Mouse (Mus musculus) kidney, embryonic 14.5 days (tissue): Measurements from ENCODE around the gene Cox14. TPM values are rescaled to one million over a fixed set of nuclear protein-coding genes. Genes with fewer than 3 reads are reported as not detected.

ENCODE experiments used
- ATAC-seq: fragments of 200-750 bp; cut with Nextera tagmentation; 2 replicates; pipeline ENCODE4 v1.8.0; 2017; ENCODE audit warnings: moderate number of reproducible peaks, mild to moderate bottlenecking, moderate TSS enrichment, moderate library complexity; ENCODE audit not compliant: low FRiP score, low TSS enrichment
- H3K27ac ChIP-seq: fragments of 300-500 bp; sonication (generic); 2 replicates; pipeline ENCODE4 v1.5.1; 2014; ENCODE audit warnings: low read depth, mild to moderate bottlenecking, low read length, moderate library complexity, mixed read lengths
- H3K27me3 ChIP-seq: fragments of 300-500 bp; sonication (generic); 2 replicates; pipeline ENCODE4 v1.6.1; 2014; ENCODE audit warnings: mild to moderate bottlenecking, low read length; ENCODE audit not compliant: control insufficient read depth, insufficient read depth
- H3K36me3 ChIP-seq: fragments of 300-500 bp; sonication (generic); 2 replicates; pipeline ENCODE4 v1.6.1; 2014; ENCODE audit warnings: low read length, mixed read lengths; ENCODE audit not compliant: control insufficient read depth, insufficient read depth
- H3K4me1 ChIP-seq: fragments of 300-500 bp; sonication (generic); 2 replicates; pipeline ENCODE4 v1.6.1; 2014; ENCODE audit warnings: low read length, mixed read lengths; ENCODE audit not compliant: control insufficient read depth, insufficient read depth
- H3K4me2 ChIP-seq: fragments of 300-500 bp; sonication (generic); replicated peaks from 2 replicates; pipeline ENCODE4 v1.6.1; 2014; ENCODE audit warnings: low read depth, mild to moderate bottlenecking, low read length
- H3K4me3 ChIP-seq: fragments of 300-500 bp; sonication (generic); 2 replicates; pipeline ENCODE4 v1.5.1; 2014; ENCODE audit warnings: mild to moderate bottlenecking, low read length
- H3K9ac ChIP-seq: fragments of 300-500 bp; sonication (generic); 2 replicates; pipeline ENCODE4 v1.6.1; 2014; ENCODE audit warnings: low read depth, mild to moderate bottlenecking, low read length, moderate library complexity
- H3K9me3 ChIP-seq: fragments of 300-500 bp; sonication (generic); 2 replicates; pipeline ENCODE4 v1.6.1; 2016; ENCODE audit warnings: low read length; ENCODE audit not compliant: control insufficient read depth
- WGBS: fragments of 180-500 bp; shearing (Covaris S2); extraction: QIAGEN DNeasy Blood & Tissue Kit; methylation state at CpG from one replicate; pipeline ENCODE4 v1.1.7; 2014; 5-methylcytosine and 5-hydroxymethylcytosine counted together
- polyA plus RNA-seq: library from polyadenylated mRNA; unstranded; fragments of >200 nt; fragmentation: Nextera tagmentation; extraction: Ambion mirVana; gene quantifications from 2 replicates; pipeline ENCODE4 v1.2.1, GENCODE M21; 2014

Gene Cox14
- polyA plus RNA-seq, 1 experiment from 2014 or later = 184 TPM

GRCm38 (mm10) chr15:99704041-99704681, 21.3 kb upstream of the Cox14 start:
- ATAC-seq = no peak
- H3K4me3 ChIP-seq = no peak overlapping the region
- peak overlapping the region; percentile 2; the same call in 1 of the 2 replicates for H3K9ac ChIP-seq
- H3K27ac ChIP-seq = peak overlapping the region; percentile 55; the same call in 1 of the 2 replicates
- H3K27me3 ChIP-seq = no peaks in the 10 kb centered on the region
- 48% methylated on average over 23 of the region's 23 CpGs for WGBS
- H3K4me1 ChIP-seq = peaks cover 6% of the 10 kb centered on the region; the same call in 1 of the 2 replicates
- H3K9me3 ChIP-seq = no peaks in the 10 kb centered on the region
- no peak overlapping the region; the same call in 1 of the 2 replicates for H3K4me2 ChIP-seq
- H3K36me3 ChIP-seq = peaks cover 53% of the 10 kb centered on the region

- WGBS = 69% methylated on average over 7 of the region's 7 CpGs
- Histone ChIP-seq H3K4me2 (no peak overlapping the region), H3K27me3 (no peaks in the 10 kb centered on the region), H3K9ac (no peak overlapping the region), H3K9me3 (no peaks in the 10 kb centered on the region), H3K4me1 (peaks cover 6% of the 10 kb centered on the region; the same call in 1 of the 2 replicates), H3K27ac (no peak overlapping the region), H3K4me3 (no peak overlapping the region), H3K36me3 (peaks cover 59% of the 10 kb centered on the region)
- ATAC-seq = no peak
Observed at GRCm38 (mm10) chr15:99704881-99705280, 20.5 kb upstream of the Cox14 start.

DNA sequence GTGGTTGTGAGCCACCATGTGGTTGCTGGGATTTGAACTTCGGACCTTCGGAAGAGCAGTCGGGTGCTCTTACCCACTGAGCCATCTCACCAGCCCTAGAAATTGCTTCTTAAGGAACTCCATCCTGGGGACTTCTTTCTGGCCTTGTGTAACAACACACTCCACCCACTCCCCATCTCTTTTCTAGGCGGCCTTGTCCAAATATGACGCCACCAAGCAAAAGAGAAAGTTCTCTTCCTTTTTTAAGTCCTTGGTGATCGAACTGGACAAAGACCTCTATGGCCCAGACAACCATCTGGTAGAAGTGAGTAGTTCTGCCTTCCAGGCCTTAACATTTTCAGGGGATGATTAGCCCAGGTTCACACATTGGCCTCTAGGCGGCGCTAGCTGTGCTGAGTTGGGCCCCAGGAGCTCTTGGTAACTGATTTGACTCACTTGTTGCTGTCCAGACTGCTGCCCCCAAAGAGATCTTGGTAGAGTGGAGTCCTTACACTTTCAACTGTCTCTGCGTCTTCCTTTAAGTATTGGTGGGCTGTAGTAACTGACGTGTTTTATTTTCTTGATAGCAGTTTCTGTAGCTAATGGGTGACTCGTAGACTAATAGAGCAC, 19.9 kb upstream of the Cox14 start, which contains the start of gene Gm17349:
TSS of gene Gm17349 (minus strand) at position 51 of the 609 bp plus-strand sequence.
- Histone ChIP-seq H3K27ac (0 out of 2 replicates have a peak within 1 kb of the TSS, but pooled peaks have one; percentile 55), H3K9ac (0 out of 2 replicates have a peak within 1 kb of the TSS, but pooled peaks have one; percentile 2), H3K4me3 (no peak within 1 kb of the TSS)

GRCm38 (mm10) chr15:99708176-99708575, 17.2 kb upstream of the Cox14 start:
- no peak for ATAC-seq
- no peaks in the 10 kb centered on the region for H3K9me3 ChIP-seq
- WGBS = 96% methylated on average over 13 of the region's 13 CpGs

More for the DNA sequence above, 19.9 kb upstream of the Cox14 start, which contains the start of gene Gm17349:
- Histone ChIP-seq H3K9me3 (no peaks in the 10 kb centered on the region), H3K4me2 (no peak within 1 kb of the TSS; the same call in 1 of the 2 replicates), H3K4me1 (peaks cover 6% of the 10 kb centered on the region; the same call in 1 of the 2 replicates), H3K27me3 (no peaks in the 10 kb centered on the region), H3K36me3 (peaks cover 66% of the 10 kb centered on the region)
- ATAC-seq = no peak
- 69% methylated on average over 11 of the region's 11 CpGs for WGBS

DNA sequence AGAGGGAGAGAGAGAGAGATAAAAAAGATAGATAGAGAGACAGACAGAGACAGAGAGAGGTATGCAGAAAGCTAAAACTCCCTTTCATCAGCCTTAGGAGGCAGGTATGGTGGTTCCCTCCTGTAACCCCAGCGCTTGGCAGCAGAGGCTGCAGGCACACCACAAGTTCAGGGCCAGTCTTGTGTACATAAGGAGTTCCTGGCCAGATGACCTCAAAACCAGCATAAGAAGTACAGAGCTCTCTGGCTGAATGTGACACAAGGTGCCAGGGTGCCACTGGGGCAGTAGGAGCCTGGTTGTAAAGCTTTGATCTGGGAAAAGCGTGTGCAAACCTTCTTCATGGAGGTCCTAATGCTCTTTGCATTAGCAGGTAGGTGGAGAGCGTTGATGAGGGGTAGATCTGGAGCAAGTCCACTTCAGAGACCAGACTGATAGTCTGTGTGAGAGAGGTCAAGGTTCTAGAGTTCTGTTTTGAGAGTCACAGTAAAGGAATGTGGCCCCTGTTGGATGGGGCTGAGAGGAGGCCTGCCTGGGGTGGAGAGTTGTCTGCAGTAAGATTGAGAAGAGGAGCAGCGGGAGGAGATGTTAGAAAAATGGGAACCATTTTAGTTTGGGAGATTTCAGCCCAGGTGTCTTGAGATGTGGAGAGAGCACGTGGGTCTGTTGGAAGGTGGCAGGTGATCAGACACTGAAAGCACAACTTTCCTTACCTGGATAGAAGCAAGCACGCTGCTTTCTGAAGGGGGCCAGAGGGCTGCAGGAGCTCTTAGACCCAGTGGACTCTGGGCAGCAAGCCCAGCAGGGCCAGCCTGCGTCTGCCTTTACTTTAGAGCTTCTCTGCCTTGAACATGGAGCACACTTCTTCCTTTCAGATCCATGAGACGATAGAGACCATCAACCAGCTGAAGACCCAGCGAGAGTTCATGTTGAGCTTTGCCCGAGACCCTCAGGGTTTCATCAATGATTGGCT, 14.9 kb upstream of the Cox14 start:
- Histone ChIP-seq H3K27ac (no peak overlapping the region), H3K9ac (no peak overlapping the region), H3K4me2 (no peak overlapping the region), H3K4me1 (peaks cover 2% of the 10 kb centered on the region), H3K4me3 (no peak overlapping the region), H3K9me3 (no peaks in the 10 kb centered on the region), H3K36me3 (peaks cover 90% of the 10 kb centered on the region), H3K27me3 (no peaks in the 10 kb centered on the region)
- ATAC-seq = no peak
- 92% methylated on average over 10 of the region's 10 CpGs for WGBS

More at GRCm38 (mm10) chr15:99708176-99708575, 17.2 kb upstream of the Cox14 start:
- no peak overlapping the region for H3K27ac ChIP-seq
- no peaks in the 10 kb centered on the region for H3K27me3 ChIP-seq
- peaks cover 92% of the 10 kb centered on the region for H3K36me3 ChIP-seq
- H3K9ac ChIP-seq = no peak overlapping the region
- H3K4me1 ChIP-seq = peaks cover 1% of the 10 kb centered on the region; the same call in 1 of the 2 replicates
- no peak overlapping the region for H3K4me2 ChIP-seq
- no peak overlapping the region for H3K4me3 ChIP-seq

GRCm38 (mm10) chr15:99711491-99711890, 13.9 kb upstream of the Cox14 start:
- H3K9me3 ChIP-seq = no peaks in the 10 kb centered on the region
- H3K9ac ChIP-seq = no peak overlapping the region
- no peak for ATAC-seq
- H3K27me3 ChIP-seq = no peaks in the 10 kb centered on the region
- H3K27ac ChIP-seq = no peak overlapping the region
- H3K36me3 ChIP-seq = peaks cover 83% of the 10 kb centered on the region
- H3K4me1 ChIP-seq = peaks cover 11% of the 10 kb centered on the region
- no peak overlapping the region for H3K4me3 ChIP-seq
- no peak overlapping the region for H3K4me2 ChIP-seq
- 51% methylated on average over 3 of the region's 3 CpGs for WGBS

DNA sequence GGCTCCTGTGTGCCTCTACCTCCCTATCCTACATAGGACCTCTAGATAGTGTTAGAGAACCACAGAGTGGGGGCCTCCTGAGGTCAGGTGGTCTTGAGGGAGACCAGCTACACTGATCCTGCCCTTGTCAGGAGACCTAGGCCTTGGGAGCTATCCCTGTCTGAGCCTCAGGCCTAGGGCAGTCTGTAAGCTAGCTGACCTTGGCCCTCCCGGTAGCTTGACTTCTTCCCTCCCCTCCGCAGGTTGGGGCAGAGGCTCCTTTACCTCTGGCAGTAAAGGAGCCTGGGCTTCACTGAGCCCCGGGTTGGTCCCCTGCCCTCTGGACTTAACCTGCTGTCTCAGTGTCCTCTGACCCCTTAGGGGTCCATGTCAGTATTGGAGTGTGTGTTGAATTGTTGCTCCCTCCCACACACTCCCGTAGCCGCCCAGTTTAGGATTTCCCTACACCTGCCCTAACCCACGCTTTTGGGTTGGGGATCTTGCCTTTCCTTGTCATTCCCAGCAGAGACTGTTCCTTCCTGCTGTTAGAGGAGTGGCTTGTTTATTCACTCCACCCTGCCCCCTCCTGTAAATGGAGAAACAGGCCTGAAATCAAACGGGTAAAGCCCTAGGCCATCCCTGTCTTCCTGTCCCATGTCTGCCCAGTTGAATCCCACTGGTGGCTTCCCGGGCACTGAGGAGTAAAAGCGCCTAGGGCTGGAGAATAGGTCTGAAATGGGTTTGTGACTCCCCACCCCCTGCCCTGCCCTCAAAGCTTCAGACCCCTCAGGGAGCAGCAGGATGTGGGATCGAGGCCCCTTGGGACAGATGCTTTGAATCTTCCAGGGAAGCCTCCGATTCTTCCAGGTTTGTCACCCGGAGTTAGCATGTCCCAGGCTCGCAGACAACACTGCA, 12.5 kb upstream of the Cox14 start:
- H3K4me3 ChIP-seq = no peak overlapping the region
- ATAC-seq = no peak
- H3K9me3 ChIP-seq = no peaks in the 10 kb centered on the region
- H3K9ac ChIP-seq = no peak overlapping the region
- no peak overlapping the region for H3K27ac ChIP-seq
- WGBS = 55% methylated on average over 13 of the region's 13 CpGs
- peaks cover 18% of the 10 kb centered on the region for H3K4me1 ChIP-seq
- no peak overlapping the region for H3K4me2 ChIP-seq
- peaks cover 69% of the 10 kb centered on the region for H3K36me3 ChIP-seq
- H3K27me3 ChIP-seq = no peaks in the 10 kb centered on the region

DNA sequence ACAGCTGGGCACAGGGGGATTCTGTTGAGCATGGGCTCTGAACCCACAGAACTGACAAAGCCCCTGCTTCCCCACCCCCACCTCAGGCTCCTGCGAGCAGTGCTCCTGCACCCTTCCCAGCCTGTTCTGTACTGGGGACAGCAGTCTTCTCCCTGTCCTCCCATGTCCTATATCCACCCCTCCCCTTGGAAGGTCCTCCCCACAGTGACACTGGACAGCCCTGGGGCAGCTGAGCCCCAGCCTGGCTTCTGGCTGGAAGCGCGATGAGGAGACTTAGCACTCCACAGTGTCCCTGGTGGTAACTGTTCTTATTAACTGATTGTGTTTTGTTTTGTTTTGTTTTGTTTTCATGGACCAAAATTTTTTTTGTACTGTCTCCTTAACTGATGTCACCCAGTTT, 11.8 kb upstream of the Cox14 start:
- ATAC-seq = no peak
- Histone ChIP-seq H3K9ac (no peak overlapping the region), H3K9me3 (no peaks in the 10 kb centered on the region), H3K4me2 (no peak overlapping the region), H3K27ac (no peak overlapping the region), H3K27me3 (no peaks in the 10 kb centered on the region), H3K4me1 (peaks cover 22% of the 10 kb centered on the region), H3K36me3 (peaks cover 63% of the 10 kb centered on the region), H3K4me3 (no peak overlapping the region)
- 83% methylated on average over 3 of the region's 3 CpGs for WGBS
